Mouse (Mus musculus) ES-Bruce4 (cell line): Measurements from ENCODE around the gene Rai14.

Experiments
- CTCF ChIP-seq: IDR thresholded peaks from one replicate; pipeline ENCODE4 v1.8.1; 2011; ENCODE audit warnings: low read depth, low read length
- EP300 ChIP-seq: IDR thresholded peaks from 2 replicates; pipeline ENCODE4 v1.6.1; 2011; ENCODE audit warnings: low read depth, low read length; ENCODE audit not compliant: insufficient read depth
- POLR2A ChIP-seq: IDR thresholded peaks from one replicate; pipeline ENCODE4 v1.8.1; 2011; ENCODE audit warnings: low read length; ENCODE audit not compliant: insufficient read depth

DNA sequence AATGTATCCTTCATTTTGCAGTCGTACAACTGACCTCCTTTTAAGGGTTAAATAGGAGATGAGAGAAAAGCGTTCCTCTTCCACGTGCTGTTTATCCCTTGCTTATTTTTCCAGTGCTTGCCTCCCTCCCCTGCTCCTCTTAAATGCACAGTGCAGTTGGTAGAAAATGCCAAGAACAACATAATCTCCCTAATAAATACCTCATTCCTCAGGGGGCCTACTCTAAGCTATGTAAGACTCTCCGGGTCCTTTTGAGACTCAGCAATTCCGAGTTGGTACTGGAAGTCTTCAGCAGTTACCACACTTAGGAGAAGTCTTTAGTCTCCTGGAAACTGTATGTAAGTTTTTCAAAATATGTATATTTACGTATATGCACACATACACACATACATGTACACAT is 22.9 kb downstream of the Rai14 start:
- no peak for TF ChIP-seq EP300
- TF ChIP-seq POLR2A = no peak
- TF ChIP-seq CTCF = no peak
